Mouse (Mus musculus) lung, postnatal 36 days (tissue): ENCODE measurements around the gene Acp7.

Experiments used
- DNase-seq: peaks from one replicate; pipeline ENCODE4 v3.0.0; 2022; ENCODE audit warnings: mixed read lengths

Gene Acp7

DNA sequence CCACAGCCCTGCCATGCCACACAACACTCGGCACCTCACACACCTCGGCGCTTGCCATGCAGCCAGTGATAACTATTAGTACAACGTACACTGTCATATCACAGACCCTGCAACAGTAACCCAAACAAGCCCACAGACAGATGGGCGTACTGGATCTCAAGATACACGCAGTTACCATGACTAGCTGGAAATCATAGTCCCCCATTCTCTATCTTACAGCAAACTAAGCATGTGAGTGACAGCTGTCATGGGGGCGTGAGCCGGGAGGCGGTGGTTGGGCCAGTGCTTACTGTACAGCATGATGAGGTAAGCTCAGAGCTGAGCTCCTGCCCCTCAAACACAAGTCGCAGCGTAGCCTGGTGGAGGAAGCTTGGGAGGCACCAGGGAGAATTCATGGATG, 55.5 kb downstream of the Acp7 start:
- no peak for DNase-seq

DNA sequence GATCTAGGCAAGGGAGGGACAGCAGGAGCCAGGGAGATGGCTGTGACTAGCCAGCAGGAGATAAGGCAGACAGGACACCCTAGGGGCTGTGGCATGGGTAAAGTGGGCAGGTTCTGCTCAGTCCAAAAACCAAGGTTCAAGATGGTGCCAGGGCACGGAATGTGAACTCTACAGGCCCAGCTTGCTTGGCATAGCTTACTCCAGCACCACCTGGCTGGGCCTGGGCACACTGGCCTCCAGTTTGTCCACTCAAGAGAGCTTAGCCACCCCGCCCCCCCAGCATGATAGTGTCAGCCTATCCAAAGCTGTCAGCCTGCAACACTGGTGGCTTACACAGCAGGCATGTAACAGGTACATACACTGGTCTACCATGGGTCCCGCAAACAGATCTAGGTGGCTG, 57.9 kb downstream of the Acp7 start:
- DNase-seq = no peak

DNA sequence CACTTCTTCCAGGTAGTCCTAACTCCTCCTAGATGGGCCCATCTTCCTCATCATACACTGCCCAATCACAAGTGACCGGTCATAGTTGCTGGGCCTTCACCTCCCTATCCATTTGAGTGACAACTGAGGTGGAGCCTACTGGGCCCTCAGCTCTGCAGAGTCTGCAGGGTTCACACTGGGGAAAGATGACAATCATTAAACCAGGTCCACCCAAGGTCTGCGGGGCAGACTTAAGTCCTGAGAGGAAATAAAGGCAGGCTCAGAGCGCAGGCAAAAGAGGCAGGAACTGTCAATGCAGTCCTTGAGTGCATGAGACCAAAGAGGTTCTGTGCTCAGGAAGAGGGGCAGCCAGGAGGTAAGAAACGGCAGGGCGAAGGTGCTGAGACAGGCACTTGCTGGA, 58.4 kb downstream of the Acp7 start:
- no peak for DNase-seq

DNA sequence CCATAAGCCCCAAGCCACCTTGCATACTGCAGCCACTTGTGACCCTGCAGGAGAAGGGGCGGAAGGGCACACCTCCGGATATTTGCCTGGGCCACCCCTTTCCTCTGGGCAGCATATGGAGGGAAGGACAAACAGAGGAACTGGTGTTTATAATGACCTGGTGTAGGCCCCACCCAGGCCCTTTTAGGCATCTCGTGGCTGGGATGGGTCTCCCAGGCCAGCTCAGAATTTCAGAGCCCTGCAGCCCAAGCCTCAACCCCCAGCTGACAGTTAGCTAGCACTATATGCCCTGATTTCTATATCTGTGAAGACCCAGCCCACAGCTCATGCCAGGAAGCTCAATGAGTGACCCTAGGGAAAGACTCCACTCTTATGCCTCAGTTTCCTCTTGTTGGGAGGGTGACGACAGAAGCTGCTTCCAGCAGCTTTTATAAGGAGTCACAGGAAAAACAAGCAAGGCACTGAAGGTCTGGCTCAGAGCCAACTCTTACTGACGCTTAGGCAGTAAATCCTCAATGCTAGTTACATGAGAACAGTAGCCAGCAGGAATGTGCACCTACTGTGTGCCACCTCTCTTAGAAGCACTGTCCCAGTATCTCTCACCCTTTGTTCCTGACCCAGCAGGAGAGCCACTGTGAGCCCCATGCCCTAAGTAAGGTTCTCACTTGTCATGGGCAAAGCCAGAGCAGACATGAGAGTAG, 60.0 kb downstream of the Acp7 start:
- DNase-seq = peak; percentile 84

DNA sequence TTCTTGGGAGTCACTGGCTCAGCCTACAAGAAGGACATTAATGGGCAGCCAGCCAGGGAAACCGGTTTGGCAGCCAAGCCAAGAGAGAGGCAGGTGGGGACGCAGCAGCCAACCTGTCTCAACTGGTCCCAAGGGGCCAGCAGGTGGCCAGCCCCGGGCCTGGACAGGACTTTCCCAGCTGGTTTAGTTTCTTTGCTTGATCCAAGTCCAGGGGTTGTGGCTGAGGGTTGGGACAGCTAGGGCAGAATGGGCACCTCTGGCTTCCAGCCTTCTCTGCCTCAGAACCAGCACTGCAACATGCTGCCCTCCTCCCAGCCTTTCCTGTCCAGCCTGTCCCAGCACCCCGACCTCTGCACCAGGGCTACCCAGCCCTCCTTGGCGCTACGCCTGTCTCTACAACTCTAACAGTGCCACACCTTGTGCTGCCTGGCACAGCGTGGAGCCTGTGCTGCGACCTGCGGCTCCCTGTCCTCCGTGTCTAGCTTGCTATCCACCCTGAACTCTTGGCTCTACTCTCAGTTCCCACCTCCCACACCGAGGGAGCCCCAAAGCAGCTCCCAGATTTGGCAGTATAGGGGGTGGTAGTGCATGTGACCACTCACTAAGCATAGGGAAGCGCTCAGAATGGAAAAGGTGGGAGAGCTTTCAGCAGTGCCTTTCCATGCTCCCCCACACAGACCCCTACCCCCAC, 60.7 kb downstream of the Acp7 start:
- DNase-seq = peak; percentile 96

DNA sequence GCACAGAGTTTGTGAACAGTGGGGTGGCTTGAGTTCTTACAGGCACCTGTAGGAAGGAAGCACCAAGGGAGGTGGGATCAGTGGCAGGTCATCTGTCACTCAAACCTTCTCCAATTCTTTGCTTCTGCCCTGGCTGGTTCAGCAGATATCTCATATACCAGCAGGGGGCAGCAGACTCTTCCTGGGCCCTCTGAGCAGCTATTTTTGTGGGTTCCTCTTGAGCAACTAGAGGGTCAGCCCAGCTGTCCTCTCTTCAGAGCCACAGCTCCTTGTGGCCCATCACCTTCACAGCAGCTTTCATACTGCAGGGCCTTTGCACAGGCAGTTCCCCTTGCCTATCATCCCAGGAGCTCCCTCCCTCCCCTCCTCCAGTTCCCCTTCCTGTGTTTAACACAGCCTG, 62.9 kb downstream of the Acp7 start:
- peak; percentile 89 for DNase-seq

DNA sequence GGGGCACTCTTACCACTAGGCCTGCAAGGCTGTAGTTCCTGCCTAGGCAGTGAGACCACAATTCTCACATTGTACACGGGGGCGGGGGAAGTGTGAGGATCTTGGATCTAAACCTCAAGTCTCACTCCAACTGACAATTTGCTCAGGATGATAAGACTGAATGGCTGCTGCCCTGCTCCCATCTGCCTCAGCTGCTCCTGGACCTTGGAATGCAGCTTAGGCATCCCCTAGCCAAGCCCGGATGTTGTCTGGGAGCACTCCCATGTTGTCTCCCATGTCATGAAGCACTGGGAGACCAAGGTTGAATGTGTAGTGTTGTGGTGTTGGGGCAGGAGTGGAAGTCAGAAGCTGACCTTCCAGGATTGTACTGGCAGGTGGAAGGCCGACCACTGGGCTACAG, 63.6 kb downstream of the Acp7 start:
- no peak for DNase-seq

DNA sequence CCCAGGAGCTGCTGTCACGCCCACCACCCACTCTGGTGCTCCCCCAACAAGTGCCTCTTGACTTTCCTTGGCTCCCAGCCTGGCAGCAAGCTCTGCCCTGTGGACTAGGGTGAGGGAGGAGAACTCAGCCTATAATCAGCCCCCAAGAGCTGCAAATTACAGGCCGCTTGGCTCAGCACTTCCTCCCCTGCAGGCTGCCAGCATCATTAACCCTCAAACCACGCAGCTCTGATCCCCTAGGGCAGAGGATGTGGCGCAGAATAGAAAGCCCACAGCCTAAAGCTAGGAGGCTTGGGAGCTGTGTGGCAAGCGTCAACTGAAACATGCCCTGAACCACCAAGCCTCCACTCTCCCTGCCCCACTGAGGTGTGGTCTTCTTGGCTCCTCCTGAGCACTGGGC, 65.7 kb downstream of the Acp7 start:
- DNase-seq = no peak

DNA sequence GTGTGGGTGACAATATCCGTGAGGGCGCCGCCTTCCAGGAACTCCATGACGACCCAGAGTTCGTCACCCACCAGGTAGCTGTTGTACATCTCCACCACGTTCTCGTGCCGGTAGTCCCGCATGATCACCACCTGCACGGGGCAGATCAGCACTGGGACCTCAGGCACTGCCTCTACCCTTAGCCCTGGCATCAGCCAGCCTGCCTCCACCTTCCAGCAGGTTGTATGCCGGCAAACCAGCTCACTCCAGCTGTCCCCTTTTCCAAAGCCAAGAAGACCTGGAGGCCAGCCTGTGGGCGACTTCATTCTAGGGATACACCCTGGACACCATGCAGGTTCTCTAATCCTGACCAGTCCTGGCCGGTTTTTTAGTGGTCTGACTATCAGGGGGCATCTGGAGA, 68.2 kb downstream of the Acp7 start:
- no peak for DNase-seq

DNA sequence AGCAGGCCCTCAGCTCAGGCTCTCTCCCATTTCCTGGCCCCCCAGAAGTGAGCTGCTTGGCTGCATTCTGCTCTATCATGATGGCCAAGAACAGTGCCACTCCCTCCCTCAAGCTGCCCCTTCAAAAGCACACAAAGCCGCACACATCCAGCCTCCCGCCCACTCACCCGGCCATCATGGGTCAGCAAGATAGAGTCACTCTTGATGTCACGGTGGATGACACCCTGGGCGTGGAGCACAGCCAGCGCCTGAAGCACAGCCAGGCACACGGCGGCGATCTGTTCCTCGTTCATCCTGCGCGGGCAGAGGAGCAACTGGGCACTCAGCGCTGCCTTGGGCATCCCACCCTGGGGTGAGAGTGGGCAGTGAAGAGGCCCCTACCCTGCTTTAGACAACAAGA, 68.8 kb downstream of the Acp7 start:
- DNase-seq = no peak

DNA sequence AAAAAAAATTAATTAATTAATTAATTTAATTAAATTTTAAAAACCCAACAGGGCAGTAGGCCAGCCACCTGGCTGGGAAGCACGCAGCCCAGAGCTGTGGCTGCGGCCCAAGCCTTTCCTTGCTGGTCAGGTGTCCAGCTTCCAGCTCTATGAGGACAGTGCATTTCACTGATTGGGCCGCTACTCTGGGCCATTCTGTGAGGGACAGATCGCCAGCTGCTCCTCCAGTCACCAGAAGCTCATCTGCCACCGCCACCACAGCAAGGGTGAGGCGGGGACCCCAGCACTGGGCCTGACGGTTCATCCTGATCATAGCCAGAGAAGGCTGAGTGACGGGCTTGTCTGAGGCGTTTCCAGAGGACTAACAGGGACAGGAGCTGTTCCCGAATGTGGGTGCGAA, 69.2 kb downstream of the Acp7 start:
- no peak for DNase-seq

DNA sequence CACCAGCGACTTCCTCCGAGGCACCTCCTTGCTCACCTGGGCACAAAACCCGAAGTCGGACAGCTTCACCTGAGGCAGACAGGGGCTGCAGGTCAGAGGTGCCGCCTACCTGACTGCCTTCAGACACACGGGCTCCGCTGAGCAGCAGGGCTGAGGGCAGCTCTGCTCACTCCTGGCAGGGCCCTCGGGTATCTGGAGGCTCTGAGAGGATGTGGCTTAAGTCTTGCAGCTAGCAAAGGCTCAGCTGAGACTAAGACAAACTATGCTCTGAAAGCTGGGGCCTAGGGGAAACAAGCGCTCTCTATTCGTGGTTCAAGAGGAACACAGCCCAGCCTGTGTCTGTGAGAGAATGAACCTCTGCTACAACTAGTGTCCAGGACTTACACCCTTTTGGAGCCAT, 70.3 kb downstream of the Acp7 start:
- no peak for DNase-seq

DNA sequence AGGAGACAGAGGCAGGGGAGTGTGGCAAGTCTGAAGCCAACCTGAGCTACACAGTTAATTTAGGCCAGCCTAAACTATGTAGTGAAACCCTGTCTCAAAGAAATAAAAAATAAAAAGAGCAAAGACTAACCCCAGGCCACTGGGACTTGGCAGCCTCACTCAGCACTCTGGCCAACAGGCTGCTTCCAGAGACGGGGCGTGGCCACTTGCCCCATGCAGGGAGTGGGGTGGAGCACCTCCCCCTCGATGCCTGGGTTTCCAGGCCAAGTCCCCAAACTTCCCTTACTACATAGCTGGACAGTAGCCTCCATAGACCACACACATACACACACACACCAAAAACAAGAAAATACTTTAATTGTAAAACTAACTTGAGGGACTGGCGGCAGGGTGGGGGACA, 72.6 kb downstream of the Acp7 start:
- DNase-seq = peak; percentile 80

DNA sequence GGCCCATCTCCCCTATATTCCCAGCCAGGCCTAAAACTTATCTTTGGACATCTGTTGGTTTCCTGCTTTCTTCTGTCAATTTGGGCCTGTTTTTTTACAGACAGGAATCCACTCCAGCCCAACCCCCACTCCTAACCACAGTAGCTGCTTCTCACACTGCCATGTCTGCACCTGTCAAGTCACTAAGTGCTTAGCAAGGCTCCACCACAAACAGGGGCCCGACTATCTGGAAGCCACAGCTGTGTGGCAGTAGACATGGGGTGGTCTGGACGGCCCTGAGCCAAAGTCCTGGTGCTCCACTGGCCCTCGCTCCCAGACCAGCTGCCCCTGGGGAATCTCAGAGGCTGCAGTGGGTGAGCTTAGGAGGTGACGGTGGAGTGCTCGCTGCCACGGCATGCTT, 73.4 kb downstream of the Acp7 start:
- no peak for DNase-seq
